Mouse (Mus musculus) G1E-ER4 (cell line): ENCODE results near the gene Tmem129. TPM values are rescaled to one million over a fixed set of nuclear protein-coding genes. Genes with fewer than 3 reads are reported as not detected.

Experiments
- GATA1 ChIP-seq: IDR thresholded peaks from one replicate; pipeline ENCODE4 v1.8.0; 2012; ENCODE audit warnings: low read length, inconsistent platforms
- polyA plus RNA-seq: library from polyadenylated mRNA; stranded (reverse); fragments of >175 nt; gene quantifications from 2 replicates; pipeline ENCODE4 v1.2.3, GENCODE M21; 2012

Gene Tmem129
- polyA plus RNA-seq, 1 experiment, result 12.1 TPM

DNA sequence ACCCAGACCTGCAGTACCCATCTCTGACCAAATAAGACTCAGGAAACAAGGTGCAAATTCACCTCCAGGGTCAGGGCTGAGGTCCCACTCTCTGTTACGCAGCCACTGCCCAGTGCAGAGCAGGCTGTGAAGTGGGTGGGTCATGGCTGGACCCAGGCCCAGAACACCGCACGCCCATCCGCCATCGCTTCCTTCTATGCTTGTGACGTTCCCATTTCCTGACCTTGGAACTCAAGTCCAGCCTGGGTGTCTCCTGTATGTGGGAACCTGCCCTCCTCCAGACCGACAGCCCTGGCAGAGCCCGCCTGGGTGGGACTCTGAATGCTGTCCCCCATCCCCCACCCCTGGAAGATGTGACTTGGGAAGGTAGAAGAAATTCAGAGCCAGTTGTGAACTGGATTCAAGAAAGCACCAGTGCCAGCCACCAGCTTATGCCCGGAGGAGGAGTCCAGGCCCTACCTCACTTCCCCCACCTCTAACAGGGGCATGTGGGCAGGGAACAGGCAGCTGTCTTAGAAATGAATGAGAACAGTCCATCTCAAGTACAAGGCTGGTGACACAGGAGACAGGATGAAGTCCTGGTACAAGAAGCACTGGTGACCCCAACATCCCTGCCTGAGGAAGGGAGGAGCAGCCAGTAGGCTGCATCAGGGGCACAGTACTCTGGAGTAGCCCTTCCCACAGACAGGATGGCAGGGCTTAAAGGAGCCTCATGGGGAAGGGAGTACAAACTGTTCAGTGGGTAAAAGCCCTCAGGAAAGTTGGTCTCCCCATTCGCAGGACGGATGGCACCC is 31.8 kb upstream of the Tmem129 start:
- no peak for TF ChIP-seq GATA1

GRCm38 (mm10) chr5:33689221-33689844 is 31.1 kb upstream of the Tmem129 start:
- TF ChIP-seq GATA1, result no peak

DNA sequence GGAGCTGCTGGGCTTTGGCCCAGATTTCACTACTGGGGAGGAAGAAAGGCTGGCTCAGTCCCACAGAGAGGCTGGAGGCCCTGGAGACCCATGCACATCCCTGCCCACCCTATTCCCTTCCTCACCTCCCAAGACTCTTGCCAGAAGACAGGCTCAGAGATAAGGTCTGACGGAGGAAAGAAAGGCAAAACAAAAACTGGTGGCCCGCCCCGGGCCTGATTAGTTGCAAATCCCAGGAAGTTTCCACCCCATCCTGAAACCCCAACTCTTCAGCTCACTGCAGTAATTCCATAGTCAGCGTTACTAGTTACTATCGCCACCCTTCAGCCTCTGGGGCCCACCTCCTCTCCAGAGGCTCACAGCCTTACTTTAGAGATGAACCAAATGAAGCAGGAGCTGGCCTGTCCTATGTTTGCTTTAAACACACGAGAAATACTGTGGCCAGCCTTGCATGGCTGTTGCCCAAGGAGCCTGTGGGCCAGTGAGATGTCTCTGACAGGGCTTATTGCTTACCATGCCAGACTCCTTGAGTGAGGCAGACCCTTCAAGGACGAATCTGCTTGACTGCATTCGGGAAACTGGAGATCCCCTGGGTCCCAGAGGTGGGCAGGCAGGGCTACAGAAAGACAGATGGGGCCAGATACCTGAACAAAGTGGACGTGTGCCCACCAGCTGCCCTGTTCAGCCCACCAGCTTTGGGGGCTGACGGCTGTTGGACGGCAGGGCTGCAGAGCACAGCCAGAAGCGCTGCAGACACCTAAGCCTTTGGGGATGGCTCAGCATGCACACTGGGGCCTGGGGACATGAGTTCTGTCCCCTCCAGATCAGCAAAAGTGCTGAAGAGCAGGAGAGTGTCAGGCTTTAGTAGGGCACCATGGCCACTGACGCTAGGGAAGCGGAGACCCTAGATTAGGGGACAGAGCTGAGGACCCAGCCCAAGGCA is 30.3 kb upstream of the Tmem129 start:
- TF ChIP-seq GATA1, result no peak

GRCm38 (mm10) chr5:33687142-33687541 is 28.9 kb upstream of the Tmem129 start:
- no peak for TF ChIP-seq GATA1

- no peak for TF ChIP-seq GATA1
These were observed 26.7 kb upstream of the Tmem129 start for GRCm38 (mm10) chr5:33684932-33685331.

- no peak for TF ChIP-seq GATA1
These were observed 25.9 kb upstream of the Tmem129 start for GRCm38 (mm10) chr5:33683897-33684652.

- no peak for TF ChIP-seq GATA1
These were observed 24.7 kb upstream of the Tmem129 start for GRCm38 (mm10) chr5:33682963-33683362.

- peak; percentile 36 for TF ChIP-seq GATA1
These were observed 23.6 kb upstream of the Tmem129 start for GRCm38 (mm10) chr5:33681611-33682388.

- no peak for TF ChIP-seq GATA1
These were observed 22.8 kb upstream of the Tmem129 start for GRCm38 (mm10) chr5:33681044-33681443.

- no peak for TF ChIP-seq GATA1
These were observed 20.0 kb upstream of the Tmem129 start for GRCm38 (mm10) chr5:33678244-33678643.

DNA sequence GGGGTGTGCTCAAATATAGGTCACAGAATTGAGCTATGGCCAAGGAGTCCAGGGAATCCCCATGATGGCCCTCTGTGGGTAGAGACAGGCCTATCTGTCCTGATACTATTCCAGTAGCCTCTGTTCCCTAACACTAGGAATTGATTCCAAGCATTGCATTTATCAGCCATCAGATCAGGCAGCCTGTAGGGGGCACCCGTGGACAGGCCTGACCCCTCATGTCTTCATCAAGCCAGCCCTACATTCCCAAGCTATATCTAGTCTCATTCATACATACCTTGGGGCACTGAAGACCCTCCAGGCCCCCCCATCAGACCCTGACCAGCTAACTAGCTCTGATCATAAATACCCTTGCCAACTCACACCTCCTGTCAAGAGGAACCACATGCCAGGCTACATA is 17.7 kb upstream of the Tmem129 start:
- no peak for TF ChIP-seq GATA1

DNA sequence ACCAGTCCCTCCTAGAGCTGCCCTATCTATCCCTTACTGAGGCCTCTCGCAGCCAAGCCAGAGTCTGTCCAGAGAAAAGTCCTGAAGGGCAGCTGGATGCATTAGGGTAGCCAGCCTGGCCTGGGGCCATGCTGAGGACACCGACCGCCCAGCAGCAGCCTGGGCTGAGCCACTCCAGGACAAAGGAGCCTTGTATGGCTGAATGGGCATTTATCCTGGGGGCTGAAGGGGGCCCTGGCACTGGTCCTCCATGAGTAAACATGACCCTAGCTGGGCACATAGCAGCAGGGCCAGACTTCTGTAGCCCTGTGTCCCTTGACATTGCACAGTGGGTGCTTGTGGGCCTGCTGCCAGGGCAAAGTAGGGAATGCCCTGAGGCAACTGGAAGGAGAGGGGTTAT is 16.2 kb upstream of the Tmem129 start:
- TF ChIP-seq GATA1, result no peak

GRCm38 (mm10) chr5:33671659-33672058 is 13.4 kb upstream of the Tmem129 start:
- no peak for TF ChIP-seq GATA1

DNA sequence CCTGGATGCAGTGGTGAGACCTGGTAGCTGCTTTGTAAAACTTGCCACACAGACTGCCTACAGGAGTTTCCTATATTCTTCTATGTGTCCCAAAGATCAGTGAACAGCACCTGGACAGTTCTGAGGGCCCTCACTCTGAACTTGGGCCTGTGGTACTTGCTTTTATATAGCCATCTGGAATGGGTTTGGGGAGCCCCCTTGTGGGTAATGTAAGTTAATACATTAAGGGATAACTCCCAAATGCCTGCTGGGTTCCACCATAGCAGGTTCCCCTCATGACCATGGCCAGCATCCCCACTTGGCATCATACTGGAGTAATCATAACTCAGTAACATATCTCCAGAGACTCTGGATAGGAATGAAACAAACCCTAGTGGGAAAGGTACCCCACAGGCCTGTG is 10.0 kb upstream of the Tmem129 start:
- TF ChIP-seq GATA1, result no peak
